ENCODE assay signal across 8 mouse cellular contexts in genomic region chr1:192834361-192835210, GRCm38 (mm10). TPM values are rescaled to one million over a fixed set of nuclear protein-coding genes. Genes with fewer than 3 reads are reported as not detected.
DNase-seq lines count a peak whose midpoint lies in the region; ATAC-seq and TF ChIP-seq lines count a peak whose summit lies in the region.

No protein-coding gene starts in this region.

- H3K27ac ChIP-seq in kidney, adult 2 months (ENCODE audit: insufficient read depth, low read depth, low read length) = no peak overlapping the region
- H3K27ac ChIP-seq in cortical plate, adult 2 months (ENCODE audit: insufficient read depth, low read length) = 0 out of 2 replicates have a peak overlapping the region, but pooled peaks have one; percentile 51
- peak overlapping the region in 1 of 2 experiments; percentile 37; a peak in 2 of 4 replicates for H3K27ac ChIP-seq in heart, embryonic 14.5 days (replicated peaks in 1 of 2; ENCODE audit: control insufficient read depth in 1 of 2, insufficient read depth in 1 of 2, low read depth in 2 of 2, low read length in 2 of 2)
- H3K27ac ChIP-seq in liver, embryonic 13.5 days = no peak overlapping the region; the same call in 1 of the 2 replicates

- H3K4me2 ChIP-seq in heart, embryonic 14.5 days (ENCODE audit: low read length) = peak overlapping the region; percentile 97
- H3K4me2 ChIP-seq in liver, embryonic 13.5 days = peak overlapping the region; percentile 67

- ATAC-seq in heart, embryonic 14.5 days (ENCODE audit: insufficient number of reproducible peaks, insufficient read depth, low FRiP score, low read depth) = peak; percentile 59
- ATAC-seq in liver, embryonic 13.5 days (ENCODE audit: low read depth) = 0 out of 2 replicates have a peak, but pooled peaks have one; percentile 37

- no peak for TF ChIP-seq CTCF in kidney, adult 2 months (conservative IDR thresholded peaks at IDR 0.05; ENCODE audit: insufficient read depth, insufficient read length, low read depth, low read length)
- no peak for TF ChIP-seq CTCF in cortical plate, adult 2 months (IDR thresholded peaks at IDR 0.05; ENCODE audit: extremely low read depth, insufficient read depth, low read length)

- TF ChIP-seq POLR2A in kidney, adult 2 months (IDR thresholded peaks at IDR 0.05; ENCODE audit: low read depth, low read length) = no peak
- TF ChIP-seq POLR2A in cortical plate, adult 2 months (IDR thresholded peaks at IDR 0.05; ENCODE audit: extremely low read depth, insufficient read depth, low read length) = no peak

- peaks cover 12% of the 10 kb centered on the region for H3K4me1 ChIP-seq in kidney, adult 2 months (ENCODE audit: control insufficient read depth, insufficient read depth, low read length)
- H3K4me1 ChIP-seq in cortical plate, adult 2 months (ENCODE audit: control insufficient read depth, insufficient read depth, low read length) = no peaks in the 10 kb centered on the region
- H3K4me1 ChIP-seq in heart, embryonic 14.5 days (ENCODE audit: control insufficient read depth in 2 of 2, insufficient read depth in 2 of 2, low read length in 2 of 2) = peaks cover 19 to 31% of the 10 kb centered on the region in 2 experiments
- H3K4me1 ChIP-seq in liver, embryonic 13.5 days (replicated peaks) = peaks cover 30% of the 10 kb centered on the region

- DNase-seq in kidney, adult 2 months = peak; percentile 49
- no peak for DNase-seq in kidney, adult 8-10 months
- DNase-seq in kidney, postnatal 4 days = peak; percentile 73 to 83
- no peak for DNase-seq in liver, embryonic 13.5 days
- DNase-seq in retina, adult 2 months (ENCODE audit: low read depth, low spot score) = peak; percentile 54
- no peak for DNase-seq in B cell, adult 2 months

- no peaks in the 10 kb centered on the region for H3K36me3 ChIP-seq in kidney, adult 2 months (ENCODE audit: control insufficient read depth, insufficient read depth, low read length)
- H3K36me3 ChIP-seq in heart, embryonic 14.5 days (ENCODE audit: control insufficient read depth, insufficient read depth, low read length) = no peaks in the 10 kb centered on the region
- no peaks in the 10 kb centered on the region for H3K36me3 ChIP-seq in liver, embryonic 13.5 days

- peak overlapping the region; percentile 72 for H3K9ac ChIP-seq in heart, embryonic 14.5 days (ENCODE audit: low read length)
- no peak overlapping the region for H3K9ac ChIP-seq in liver, embryonic 13.5 days

- H3K4me3 ChIP-seq in kidney, adult 2 months (ENCODE audit: insufficient read depth, low read depth, low read length) = peak overlapping the region; percentile 50
- H3K4me3 ChIP-seq in cortical plate, adult 2 months (ENCODE audit: insufficient read depth, low read length) = peak overlapping the region; percentile 30
- H3K4me3 ChIP-seq in heart, embryonic 14.5 days (ENCODE audit: control insufficient read depth in 1 of 2, insufficient read depth in 1 of 2, low read depth in 1 of 2, low read length in 2 of 2) = peak overlapping the region; percentile 50 to 54
- H3K4me3 ChIP-seq in liver, embryonic 13.5 days (replicated peaks) = peak overlapping the region; percentile 47

- H3K27me3 ChIP-seq in kidney, adult 2 months (replicated peaks; ENCODE audit: control insufficient read depth, insufficient read depth, low read length) = no peaks in the 10 kb centered on the region
- H3K27me3 ChIP-seq in heart, embryonic 14.5 days (ENCODE audit: control insufficient read depth, insufficient read depth, low read length) = peaks cover 22% of the 10 kb centered on the region
- H3K27me3 ChIP-seq in liver, embryonic 13.5 days = peaks cover 63% of the 10 kb centered on the region

- 12% methylated on average over 63 of the region's 63 CpGs for WGBS in kidney, adult 2 months
- 2% methylated on average over 60 of the region's 63 CpGs for WGBS in heart, embryonic 14.5 days
- 3% methylated on average over 63 of the region's 63 CpGs for WGBS in liver, embryonic 13.5 days (ENCODE audit: insufficient replicate concordance)

- no peaks in the 10 kb centered on the region for H3K9me3 ChIP-seq in heart, embryonic 14.5 days (ENCODE audit: control insufficient read depth, low read length)
- no peaks in the 10 kb centered on the region for H3K9me3 ChIP-seq in liver, embryonic 13.5 days (replicated peaks)

RNA-seq across cellular contexts. Expression of gene Sertad4, which starts 21.0 kb away (rescaled TPM):
- 1.6 and 2.6 TPM in 2 replicates for polyA plus RNA-seq in kidney, adult 2 months (2012; rRNA removed)
- polyA plus RNA-seq in cortical plate, adult 2 months (2012; rRNA removed) = 11.7 and 12.5 TPM in 2 replicates
- 14.8 and 17.0 TPM in 2 replicates for polyA plus RNA-seq in heart, embryonic 14.5 days (2014; fragmentation: Nextera tagmentation; extraction: Ambion mirVana)
- 0.93 and 1.2 TPM in 2 replicates for polyA plus RNA-seq in liver, embryonic 13.5 days (2015; fragmentation: Nextera tagmentation; extraction: Ambion mirVana)

Comparison
In these comparisons a context has a peak if more than half of its experiments do, and no peak if none do; other contexts are left out.
1. DNase-seq: peak in kidney, adult 2 months (single experiment), kidney, postnatal 4 days (2 of 2) and retina, adult 2 months (single experiment); none in kidney, adult 8-10 months (0 of 2), liver, embryonic 13.5 days (single experiment) and B cell, adult 2 months (0 of 2).
2. Peak in every context shown above with its lines, with median percentiles within 50 percentile points of each other: H3K4me3 ChIP-seq.